Mouse (Mus musculus) heart, adult 2 months (tissue): Measurements from ENCODE around the gene Kptn. TPM values are rescaled to one million over a fixed set of nuclear protein-coding genes. Genes with fewer than 3 reads are reported as not detected.

Experiments used
- DNase-seq, 2 experiments: peaks; one replicate each; pipeline ENCODE4 v3.0.0; 2021
- H3K27ac ChIP-seq: fragments of 200-600 bp; 2 replicates; pipeline ENCODE4 v1.8.1; 2022
- H3K27me3 ChIP-seq: fragments of 200-500 bp; 2 replicates; pipeline ENCODE4 v1.6.1; 2012; ENCODE audit warnings: mild to moderate bottlenecking, low read length, inconsistent platforms, mixed read lengths; ENCODE audit not compliant: control insufficient read depth, insufficient read depth
- H3K36me3 ChIP-seq: fragments of 200-500 bp; 2 replicates; pipeline ENCODE4 v1.6.1; 2012; ENCODE audit warnings: low read length, inconsistent platforms; ENCODE audit not compliant: control insufficient read depth, insufficient read depth
- H3K4me1 ChIP-seq: fragments of 200-500 bp; 2 replicates; pipeline ENCODE4 v1.6.1; 2011; ENCODE audit warnings: low read length; ENCODE audit not compliant: control insufficient read depth, insufficient read depth
- H3K4me3 ChIP-seq: fragments of 200-600 bp; 2 replicates; pipeline ENCODE4 v1.8.1; 2022
- H3K79me2 ChIP-seq: fragments of 200-500 bp; replicated peaks from 2 replicates; pipeline ENCODE4 v1.6.1; 2012; ENCODE audit warnings: mild to moderate bottlenecking, inconsistent platforms, low read length, moderate library complexity, mixed read lengths; ENCODE audit not compliant: control insufficient read depth, insufficient read depth
- H3K9ac ChIP-seq: fragments of 200-500 bp; 2 replicates; pipeline ENCODE4 v1.6.1; 2012; ENCODE audit warnings: low read depth, mild to moderate bottlenecking, control low read depth, inconsistent platforms, low read length, mixed read lengths
- CTCF ChIP-seq: fragments of 200-600 bp; IDR thresholded peaks from 2 replicates; pipeline ENCODE4 v1.8.1; 2022; ENCODE audit warnings: antibody characterized with exemption, mild to moderate bottlenecking, moderate library complexity
- EP300 ChIP-seq: fragments of 200-500 bp; IDR thresholded peaks from 2 replicates; pipeline ENCODE4 v1.6.1; 2011; ENCODE audit warnings: low read depth, low read length, control low read depth; ENCODE audit not compliant: insufficient read depth
- POLR2A ChIP-seq: fragments of 200-500 bp; IDR thresholded peaks from 2 replicates; pipeline ENCODE4 v1.6.1; 2011; ENCODE audit warnings: mild to moderate bottlenecking, low read depth, low read length, control low read depth; ENCODE audit not compliant: insufficient read depth
- WGBS: fragments of 180-500 bp; shearing (Covaris S2); methylation state at CpG from one replicate; pipeline ENCODE4 v1.1.7; 2018; 5-methylcytosine and 5-hydroxymethylcytosine counted together
- intact Hi-C: fragments of 180-260 bp; cut with DNase I; formaldehyde crosslinking; loops from one replicate; pipeline ENCODE4 v1.15.1; 2025
- polyA plus RNA-seq: library from polyadenylated mRNA; depleted of rRNA; stranded (reverse); fragments of >200 nt; gene quantifications from 2 replicates; pipeline ENCODE4 v1.2.3, GENCODE M21; 2012
- total RNA-seq, 2 experiments: library from RNA; stranded (reverse); gene quantifications; 2 replicates each; pipeline ENCODE4 v1.2.3; 2021

Kptn gene
- total and polyA plus RNA-seq, 3 experiments, result 17.8 to 38.3 (median 20.6) TPM

- intact Hi-C loops, result loop anchor here (1.0 kb wide), 1 partner anchor 18 kb away; no protein-coding TSS in a partner anchor
- H3K4me3 ChIP-seq, result no peak overlapping the region
- WGBS, result 43% methylated on average over 15 of the region's 15 CpGs
These were observed 17.8 kb upstream of the Kptn start for GRCm38 (mm10) chr7:16101726-16102475.

GRCm38 (mm10) chr7:16102686-16103226 is 16.9 kb upstream of the Kptn start:
- no peak for TF ChIP-seq EP300
- no peak for TF ChIP-seq CTCF
- TF ChIP-seq POLR2A, result no peak
- Histone ChIP-seq H3K4me3 (no peak overlapping the region), H3K4me1 (peaks cover 13% of the 10 kb centered on the region), H3K79me2 (peaks cover 10% of the 10 kb centered on the region), H3K36me3 (no peaks in the 10 kb centered on the region), H3K27me3 (no peaks in the 10 kb centered on the region), H3K27ac (no peak overlapping the region), H3K9ac (no peak overlapping the region)
- no peak for DNase-seq
- intact Hi-C loops, result no loop called here
- WGBS, result 74% methylated on average over 5 of the region's 5 CpGs

More at GRCm38 (mm10) chr7:16101726-16102475, 17.8 kb upstream of the Kptn start:
- TF ChIP-seq EP300, result no peak
- no peak for TF ChIP-seq CTCF
- TF ChIP-seq POLR2A, result no peak
- H3K4me1 ChIP-seq, result peaks cover 13% of the 10 kb centered on the region
- H3K9ac ChIP-seq, result peak overlapping the region; percentile 13; the same call in 1 of the 2 replicates
- peaks cover 10% of the 10 kb centered on the region for H3K79me2 ChIP-seq
- no peaks in the 10 kb centered on the region for H3K36me3 ChIP-seq
- DNase-seq, result no peak
- H3K27me3 ChIP-seq, result no peaks in the 10 kb centered on the region
- H3K27ac ChIP-seq, result no peak overlapping the region

GRCm38 (mm10) chr7:16103760-16104159 is 15.9 kb upstream of the Kptn start:
- no peak overlapping the region for H3K27ac ChIP-seq
- peaks cover 13% of the 10 kb centered on the region for H3K4me1 ChIP-seq
- intact Hi-C loops, result no loop called here
- H3K4me3 ChIP-seq, result no peak overlapping the region
- WGBS, result 45% methylated on average over 6 of the region's 6 CpGs
- H3K27me3 ChIP-seq, result no peaks in the 10 kb centered on the region
- no peak for DNase-seq
- TF ChIP-seq CTCF (peak; percentile 7; the same call in 1 of the 2 replicates), POLR2A (no peak)
- H3K9ac ChIP-seq, result no peak overlapping the region
- H3K79me2 ChIP-seq, result peaks cover 9% of the 10 kb centered on the region
- no peaks in the 10 kb centered on the region for H3K36me3 ChIP-seq

- H3K4me1 ChIP-seq, result peaks cover 13% of the 10 kb centered on the region
- no peaks in the 10 kb centered on the region for H3K27me3 ChIP-seq
- no peak for TF ChIP-seq CTCF
- TF ChIP-seq EP300, result no peak
- TF ChIP-seq POLR2A, result no peak
- intact Hi-C loops, result no loop called here
- H3K4me3 ChIP-seq, result no peak overlapping the region
- H3K27ac ChIP-seq, result no peak overlapping the region
- no peaks in the 10 kb centered on the region for H3K36me3 ChIP-seq
- no peak for DNase-seq
- H3K9ac ChIP-seq, result no peak overlapping the region
- H3K79me2 ChIP-seq, result peaks cover 7% of the 10 kb centered on the region
- WGBS, result 87% methylated on average over 7 of the region's 7 CpGs
These were observed 14.9 kb upstream of the Kptn start for GRCm38 (mm10) chr7:16104611-16105388.

GRCm38 (mm10) chr7:16108886-16109542 is 10.7 kb upstream of the Kptn start:
- TF ChIP-seq CTCF (no peak), EP300 (no peak), POLR2A (no peak)
- Histone ChIP-seq H3K4me3 (no peak overlapping the region), H3K79me2 (peaks cover 4% of the 10 kb centered on the region), H3K9ac (no peak overlapping the region), H3K27ac (no peak overlapping the region), H3K4me1 (peaks cover 3% of the 10 kb centered on the region), H3K27me3 (no peaks in the 10 kb centered on the region), H3K36me3 (no peaks in the 10 kb centered on the region)
- intact Hi-C loops, result no loop called here
- DNase-seq, result no peak
- WGBS, result 91% methylated on average over 9 of the region's 9 CpGs
